Mouse (Mus musculus): Measurements from ENCODE around the gene Kcnh1.

DNA sequence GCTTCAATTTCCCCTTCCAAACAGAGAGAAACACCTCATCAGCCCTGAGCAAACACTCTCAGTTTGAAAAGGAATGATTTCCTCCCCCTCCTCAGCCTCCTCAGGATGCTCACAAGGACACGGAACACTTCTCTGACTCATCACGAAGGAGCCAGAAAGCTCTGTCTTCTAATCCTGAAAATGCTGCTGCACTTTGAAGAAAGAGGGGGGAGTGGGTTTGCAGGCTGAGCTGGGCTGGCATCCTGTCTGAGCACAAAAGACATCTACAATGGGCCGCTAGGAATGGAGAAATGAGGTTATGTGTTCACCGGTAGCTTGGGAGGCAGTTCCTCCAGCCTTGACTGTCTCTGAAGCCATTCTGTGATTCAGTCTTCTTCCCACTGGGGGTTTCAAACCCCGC, 177.8 kb downstream of the Kcnh1 start:
- TF ChIP-seq GATA1 (IDR thresholded peaks at IDR 0.05; ENCODE audit: low read length) (no peak), TAL1 (IDR thresholded peaks at IDR 0.05; ENCODE audit: low read length) (no peak)
